Mouse (Mus musculus) liver, embryonic 13.5 days (tissue): ENCODE results near the gene Fbln2. TPM values are rescaled to one million over a fixed set of nuclear protein-coding genes. Genes with fewer than 3 reads are reported as not detected.
A peak's percentile ranks its signal among the peaks of the same experiment; 100 is the strongest.

Experiments used
- ATAC-seq: fragments of 200-750 bp; cut with Nextera tagmentation; 2 replicates; pipeline ENCODE4 v1.8.0; 2017; ENCODE audit warnings: low read depth, mild to moderate bottlenecking, moderate number of reproducible peaks, moderate library complexity
- DNase-seq: peaks from one replicate; pipeline ENCODE4 v3.0.0; 2022
- H3K27ac ChIP-seq: fragments of 300-500 bp; sonication (generic); 2 replicates; pipeline ENCODE4 v1.5.1; 2015; ENCODE audit warnings: moderate library complexity, mild to moderate bottlenecking, inconsistent platforms
- H3K27me3 ChIP-seq: fragments of 300-500 bp; sonication (generic); 2 replicates; pipeline ENCODE4 v1.6.1; 2015; ENCODE audit warnings: mild to moderate bottlenecking, inconsistent platforms
- H3K36me3 ChIP-seq: fragments of 300-500 bp; sonication (generic); 2 replicates; pipeline ENCODE4 v1.6.1; 2015; ENCODE audit warnings: mild to moderate bottlenecking, inconsistent platforms
- H3K4me1 ChIP-seq: fragments of 300-500 bp; sonication (generic); replicated peaks from 2 replicates; pipeline ENCODE4 v1.6.1; 2015; ENCODE audit warnings: inconsistent platforms
- H3K4me2 ChIP-seq: fragments of 300-500 bp; sonication (generic); 2 replicates; pipeline ENCODE4 v1.6.1; 2015; ENCODE audit warnings: inconsistent platforms, mild to moderate bottlenecking, moderate library complexity
- H3K4me3 ChIP-seq: fragments of 300-500 bp; sonication (generic); replicated peaks from 2 replicates; pipeline ENCODE4 v1.5.1; 2015; ENCODE audit warnings: mild to moderate bottlenecking, inconsistent platforms
- H3K9ac ChIP-seq: fragments of 300-500 bp; sonication (generic); 2 replicates; pipeline ENCODE4 v1.6.1; 2015; ENCODE audit warnings: mild to moderate bottlenecking, inconsistent platforms
- H3K9me3 ChIP-seq: fragments of 300-500 bp; sonication (generic); replicated peaks from 2 replicates; pipeline ENCODE4 v1.6.1; 2016; ENCODE audit warnings: inconsistent platforms
- WGBS: fragments of 180-500 bp; shearing (Covaris S2); methylation state at CpG from one replicate; pipeline ENCODE4 v1.1.7; 2015; ENCODE audit not compliant: insufficient replicate concordance; 5-methylcytosine and 5-hydroxymethylcytosine counted together
- polyA plus RNA-seq: library from polyadenylated mRNA; unstranded; fragments of >200 nt; fragmentation: Nextera tagmentation; extraction: Ambion mirVana; gene quantifications from 2 replicates; pipeline ENCODE4 v1.2.1, GENCODE M21; 2015

Gene Fbln2
- polyA plus RNA-seq, 1 experiment from 2014 or later = 8.7 TPM

- Histone ChIP-seq H3K27me3 (peaks cover 18% of the 10 kb centered on the region; the same call in 1 of the 2 replicates), H3K9ac (no peak overlapping the region), H3K4me3 (no peak overlapping the region), H3K9me3 (no peaks in the 10 kb centered on the region), H3K36me3 (no peaks in the 10 kb centered on the region), H3K27ac (no peak overlapping the region), H3K4me1 (peaks cover 21% of the 10 kb centered on the region), H3K4me2 (no peak overlapping the region)
- 58% methylated on average over 2 of the region's 2 CpGs for WGBS
- no peak for ATAC-seq
- DNase-seq = no peak
Observed at GRCm38 (mm10) chr6:91181320-91181719, 30.9 kb upstream of the Fbln2 start.

GRCm38 (mm10) chr6:91182075-91182490, 30.2 kb upstream of the Fbln2 start:
- Histone ChIP-seq H3K4me2 (no peak overlapping the region), H3K27me3 (peaks cover 18% of the 10 kb centered on the region; the same call in 1 of the 2 replicates), H3K36me3 (no peaks in the 10 kb centered on the region), H3K4me3 (no peak overlapping the region), H3K9ac (no peak overlapping the region), H3K4me1 (peaks cover 21% of the 10 kb centered on the region), H3K27ac (no peak overlapping the region), H3K9me3 (no peaks in the 10 kb centered on the region)
- WGBS = 50% methylated on average over 4 of the region's 4 CpGs
- ATAC-seq = no peak
- no peak for DNase-seq

GRCm38 (mm10) chr6:91183041-91183440, 29.2 kb upstream of the Fbln2 start:
- H3K36me3 ChIP-seq = no peaks in the 10 kb centered on the region
- 6% methylated on average over 1 of the region's 1 CpGs for WGBS
- H3K27ac ChIP-seq = no peak overlapping the region
- H3K4me3 ChIP-seq = no peak overlapping the region
- H3K4me2 ChIP-seq = no peak overlapping the region
- no peak for DNase-seq
- peaks cover 16% of the 10 kb centered on the region for H3K4me1 ChIP-seq
- H3K9ac ChIP-seq = no peak overlapping the region
- no peaks in the 10 kb centered on the region for H3K9me3 ChIP-seq
- H3K27me3 ChIP-seq = peaks cover 14% of the 10 kb centered on the region; the same call in 1 of the 2 replicates
- ATAC-seq = no peak

- Histone ChIP-seq H3K4me3 (no peak overlapping the region), H3K36me3 (no peaks in the 10 kb centered on the region), H3K27ac (no peak overlapping the region), H3K9ac (no peak overlapping the region), H3K4me2 (no peak overlapping the region), H3K27me3 (peaks cover 14% of the 10 kb centered on the region; the same call in 1 of the 2 replicates), H3K9me3 (no peaks in the 10 kb centered on the region), H3K4me1 (peaks cover 13% of the 10 kb centered on the region)
- 41% methylated on average over 2 of the region's 2 CpGs for WGBS
- ATAC-seq (no peak), DNase-seq (no peak)
Observed at GRCm38 (mm10) chr6:91183980-91184379, 28.3 kb upstream of the Fbln2 start.

GRCm38 (mm10) chr6:91184776-91185175, 27.5 kb upstream of the Fbln2 start:
- Histone ChIP-seq H3K4me3 (no peak overlapping the region), H3K4me1 (peaks cover 10% of the 10 kb centered on the region), H3K27me3 (peaks cover 17% of the 10 kb centered on the region; the same call in 1 of the 2 replicates), H3K27ac (no peak overlapping the region), H3K36me3 (no peaks in the 10 kb centered on the region), H3K9ac (no peak overlapping the region), H3K9me3 (no peaks in the 10 kb centered on the region), H3K4me2 (no peak overlapping the region)
- 49% methylated on average over 3 of the region's 3 CpGs for WGBS
- ATAC-seq (no peak), DNase-seq (no peak)

- Histone ChIP-seq H3K27ac (no peak overlapping the region), H3K9me3 (no peaks in the 10 kb centered on the region), H3K4me3 (no peak overlapping the region), H3K4me1 (peaks cover 8% of the 10 kb centered on the region), H3K4me2 (no peak overlapping the region), H3K36me3 (no peaks in the 10 kb centered on the region), H3K9ac (no peak overlapping the region), H3K27me3 (peaks cover 16% of the 10 kb centered on the region; the same call in 1 of the 2 replicates)
- no peak for DNase-seq
- 66% methylated on average over 5 of the region's 5 CpGs for WGBS
- ATAC-seq = no peak
Observed at GRCm38 (mm10) chr6:91185502-91185901, 26.8 kb upstream of the Fbln2 start.

- Histone ChIP-seq H3K36me3 (no peaks in the 10 kb centered on the region), H3K27ac (no peak overlapping the region), H3K27me3 (0 out of 2 replicates have a peak, but pooled peaks cover 10% of the 10 kb centered on the region), H3K9me3 (no peaks in the 10 kb centered on the region), H3K4me1 (peaks cover 9% of the 10 kb centered on the region), H3K4me2 (no peak overlapping the region), H3K9ac (no peak overlapping the region), H3K4me3 (no peak overlapping the region)
- WGBS = 39% methylated on average over 4 of the region's 4 CpGs
- peak; percentile 29 for DNase-seq
- ATAC-seq = peak; percentile 71
Observed at GRCm38 (mm10) chr6:91186161-91186931, 25.9 kb upstream of the Fbln2 start.

GRCm38 (mm10) chr6:91186934-91187333, 25.3 kb upstream of the Fbln2 start:
- H3K4me3 ChIP-seq = no peak overlapping the region
- DNase-seq (no peak), ATAC-seq (no peak)
- H3K36me3 ChIP-seq = no peaks in the 10 kb centered on the region
- H3K27me3 ChIP-seq = 0 out of 2 replicates have a peak, but pooled peaks cover 7% of the 10 kb centered on the region
- no peak overlapping the region for H3K9ac ChIP-seq
- H3K4me1 ChIP-seq = peaks cover 11% of the 10 kb centered on the region
- no peaks in the 10 kb centered on the region for H3K9me3 ChIP-seq
- 62% methylated on average over 6 of the region's 6 CpGs for WGBS
- H3K4me2 ChIP-seq = no peak overlapping the region
- H3K27ac ChIP-seq = no peak overlapping the region

GRCm38 (mm10) chr6:91187871-91188270, 24.4 kb upstream of the Fbln2 start:
- 0 out of 2 replicates have a peak, but pooled peaks cover 7% of the 10 kb centered on the region for H3K27me3 ChIP-seq
- DNase-seq (no peak), ATAC-seq (no peak)
- H3K9ac ChIP-seq = no peak overlapping the region
- no peak overlapping the region for H3K4me3 ChIP-seq
- no peaks in the 10 kb centered on the region for H3K9me3 ChIP-seq
- no peaks in the 10 kb centered on the region for H3K36me3 ChIP-seq
- H3K27ac ChIP-seq = no peak overlapping the region
- 52% methylated on average over 3 of the region's 3 CpGs for WGBS
- H3K4me1 ChIP-seq = peaks cover 17% of the 10 kb centered on the region
- H3K4me2 ChIP-seq = no peak overlapping the region

GRCm38 (mm10) chr6:91189971-91190370, 22.3 kb upstream of the Fbln2 start:
- Histone ChIP-seq H3K9ac (no peak overlapping the region), H3K27me3 (0 out of 2 replicates have a peak, but pooled peaks cover 7% of the 10 kb centered on the region), H3K4me2 (no peak overlapping the region), H3K9me3 (no peaks in the 10 kb centered on the region), H3K36me3 (no peaks in the 10 kb centered on the region), H3K4me3 (no peak overlapping the region), H3K27ac (no peak overlapping the region), H3K4me1 (peaks cover 18% of the 10 kb centered on the region)
- DNase-seq = no peak
- WGBS = 78% methylated on average over 6 of the region's 6 CpGs
- ATAC-seq = no peak

- H3K9ac ChIP-seq = no peak overlapping the region
- H3K4me1 ChIP-seq = peaks cover 18% of the 10 kb centered on the region
- no peak overlapping the region for H3K4me3 ChIP-seq
- H3K9me3 ChIP-seq = no peaks in the 10 kb centered on the region
- no peak overlapping the region for H3K4me2 ChIP-seq
- H3K27ac ChIP-seq = no peak overlapping the region
- H3K36me3 ChIP-seq = no peaks in the 10 kb centered on the region
- whole genome bisulfite sequencing = 57% methylated on average over 2 of the region's 2 CpGs
- ATAC-seq (no peak), DNase-seq (no peak)
- H3K27me3 ChIP-seq = 0 out of 2 replicates have a peak, but pooled peaks cover 7% of the 10 kb centered on the region
Observed at GRCm38 (mm10) chr6:91191465-91191864, 20.8 kb upstream of the Fbln2 start.
